Mouse (Mus musculus) adrenal gland, postnatal 10 days (tissue): ENCODE data around the gene Ppp1r32. TPM values are rescaled to one million over a fixed set of nuclear protein-coding genes. Genes with fewer than 3 reads are reported as not detected.

Experiments used
- DNase-seq: peaks from one replicate; pipeline ENCODE4 v3.0.0; 2021; ENCODE audit warnings: mixed read lengths
- long read RNA-seq, 2 experiments: library from polyadenylated mRNA; stranded (forward); transcript quantifications; one replicate each; pipeline ENCODE4 v2.0.0; 2021
- total RNA-seq, 2 experiments: library from RNA; stranded (reverse); gene quantifications; 2 replicates each; pipeline ENCODE4 v1.2.3; 2021

The Ppp1r32 gene
- total RNA-seq: under 1 TPM; 0.63 to 0.94 TPM
- long read RNA-seq, experiment 1: 0 reads
- long read RNA-seq, experiment 2: 0 reads

- no peak for DNase-seq
These were observed at the start of gene Ppp1r32 for GRCm38 (mm10) chr19:10482703-10483102. Gene Ppp1r32 (minus strand): TSS chr19:10482928.

GRCm38 (mm10) chr19:10530082-10530481, 47.4 kb upstream of the Ppp1r32 start:
- DNase-seq: no peak

GRCm38 (mm10) chr19:10525910-10526309, 43.2 kb upstream of the Ppp1r32 start, which contains the start of gene Sdhaf2:
Gene Sdhaf2 (minus strand): TSS chr19:10526142.
- no peak for DNase-seq

- DNase-seq: peak; percentile 94
These were observed 42.6 kb upstream of the Ppp1r32 start, which contains the start of gene Cpsf7 for GRCm38 (mm10) chr19:10525106-10525901. Gene Cpsf7 (plus strand): TSS chr19:10525266.

GRCm38 (mm10) chr19:10524784-10525105, 42.0 kb upstream of the Ppp1r32 start:
- no peak for DNase-seq

GRCm38 (mm10) chr19:10523483-10524080, 40.9 kb upstream of the Ppp1r32 start:
- no peak for DNase-seq

- no peak for DNase-seq
These were observed 39.2 kb upstream of the Ppp1r32 start for GRCm38 (mm10) chr19:10521926-10522325.

GRCm38 (mm10) chr19:10520355-10520754, 37.6 kb upstream of the Ppp1r32 start:
- DNase-seq: peak; percentile 27

- no peak for DNase-seq
These were observed 28.1 kb upstream of the Ppp1r32 start for GRCm38 (mm10) chr19:10510759-10511330.

GRCm38 (mm10) chr19:10502571-10502970, 19.8 kb upstream of the Ppp1r32 start:
- peak; percentile 55 for DNase-seq

GRCm38 (mm10) chr19:10500581-10500980, 17.9 kb upstream of the Ppp1r32 start:
- DNase-seq: no peak

GRCm38 (mm10) chr19:10497512-10498160, 14.9 kb upstream of the Ppp1r32 start:
- DNase-seq: no peak

GRCm38 (mm10) chr19:10496976-10497375, 14.2 kb upstream of the Ppp1r32 start:
- no peak for DNase-seq

GRCm38 (mm10) chr19:10495670-10496069, 12.9 kb upstream of the Ppp1r32 start:
- no peak for DNase-seq

- DNase-seq: peak; percentile 59
These were observed 3.6 kb upstream of the Ppp1r32 start for GRCm38 (mm10) chr19:10486264-10486738.

- no peak for DNase-seq
These were observed 3.2 kb downstream of the Ppp1r32 start for GRCm38 (mm10) chr19:10479541-10479940.

- no peak for DNase-seq
These were observed 8.9 kb downstream of the Ppp1r32 start for GRCm38 (mm10) chr19:10473779-10474178.

GRCm38 (mm10) chr19:10472958-10473357, 9.8 kb downstream of the Ppp1r32 start:
- DNase-seq: no peak

- peak; percentile 38 for DNase-seq
These were observed 13.5 kb downstream of the Ppp1r32 start for GRCm38 (mm10) chr19:10469171-10469658.

- no peak for DNase-seq
These were observed 18.3 kb downstream of the Ppp1r32 start for GRCm38 (mm10) chr19:10464427-10464826.

- DNase-seq: no peak
These were observed 21.1 kb downstream of the Ppp1r32 start for GRCm38 (mm10) chr19:10461584-10461983.

- no peak for DNase-seq
These were observed 22.8 kb downstream of the Ppp1r32 start for GRCm38 (mm10) chr19:10459907-10460306.
